ENCODE assay signal across 9 mouse cellular contexts in the genomic region with DNA sequence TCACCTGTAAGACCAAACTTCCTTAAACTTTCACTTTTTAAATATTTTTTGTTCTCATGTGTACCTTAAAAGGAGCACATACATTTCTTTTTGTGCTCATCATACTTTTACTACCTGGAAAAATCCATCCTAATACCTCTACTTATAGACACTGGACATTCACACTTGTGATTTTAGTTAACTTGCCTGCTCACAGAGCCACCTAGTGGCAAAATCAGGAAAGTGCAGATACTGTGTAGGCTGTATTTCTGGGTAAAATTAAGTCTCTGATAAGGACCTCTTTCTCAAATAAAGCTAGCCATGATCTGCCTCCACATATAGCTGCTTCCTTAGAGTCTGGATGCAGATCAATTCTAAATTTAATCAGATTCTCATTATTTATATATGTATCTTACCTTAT.
A peak's percentile ranks its signal among the peaks of the same experiment; 100 is the strongest.
DNase-seq lines count a peak whose midpoint lies in the region; ATAC-seq and TF ChIP-seq lines count a peak whose summit lies in the region.
"Had no signal": no experiment of that assay in that cellular context is flagged by ENCODE, and none has a peak within 500 bp of the region (broad histone marks: within the 10 kb centered on the region; RNA-seq: fewer than 3 reads in every experiment).

No protein-coding gene starts in this region.

- H3K4me2 ChIP-seq in hindbrain, embryonic 16.5 days (ENCODE audit: low read length): no peak overlapping the region
- H3K4me2 ChIP-seq: embryonic facial prominence, embryonic 12.5 days had no signal

- no peaks in the 10 kb centered on the region for H3K36me3 ChIP-seq in hindbrain, embryonic 10.5 days
- H3K36me3 ChIP-seq in hindbrain, embryonic 16.5 days (ENCODE audit: control insufficient read depth, insufficient read depth, low read length): no peaks in the 10 kb centered on the region
- H3K36me3 ChIP-seq in testis, adult 2 months (ENCODE audit: control insufficient read depth, insufficient read depth, low read length): no peaks in the 10 kb centered on the region
- H3K36me3 ChIP-seq: embryonic facial prominence, embryonic 12.5 days had no signal

- no peak overlapping the region for H3K27ac ChIP-seq in hindbrain, embryonic 10.5 days
- no peak overlapping the region for H3K27ac ChIP-seq in hindbrain, embryonic 16.5 days (ENCODE audit: low read depth, low read length)
- no peak overlapping the region for H3K27ac ChIP-seq in testis, adult 2 months (ENCODE audit: control insufficient read depth, insufficient read depth, low read depth, low read length)
- H3K27ac ChIP-seq in cortical plate, adult 2 months (ENCODE audit: insufficient read depth, low read length): no peak overlapping the region
- H3K27ac ChIP-seq: embryonic facial prominence, embryonic 12.5 days had no signal

- no peak for TF ChIP-seq POLR2A in testis, adult 2 months (IDR thresholded peaks at IDR 0.05; ENCODE audit: control insufficient read depth, low read depth, low read length)
- no peak for TF ChIP-seq POLR2A in cortical plate, adult 2 months (IDR thresholded peaks at IDR 0.05; ENCODE audit: extremely low read depth, insufficient read depth, low read length)

- no peaks in the 10 kb centered on the region for H3K27me3 ChIP-seq in hindbrain, embryonic 10.5 days (ENCODE audit: insufficient read depth, poor library complexity, severe bottlenecking)
- H3K27me3 ChIP-seq in hindbrain, embryonic 16.5 days (replicated peaks; ENCODE audit: control insufficient read depth, insufficient read depth, low read length): no peaks in the 10 kb centered on the region
- no peaks in the 10 kb centered on the region for H3K27me3 ChIP-seq in testis, adult 2 months (ENCODE audit: control insufficient read depth, insufficient read depth, low read length)
- H3K27me3 ChIP-seq: embryonic facial prominence, embryonic 12.5 days had no signal

- DNase-seq in hindbrain, embryonic 10.5 days (ENCODE audit: low spot score): peak; percentile 20
- no peak for DNase-seq in testis, postnatal 14 days (ENCODE audit: low spot score)
- DNase-seq in spleen, adult 12 weeks (ENCODE audit: low spot score): no peak
- no peak for DNase-seq in Muller cell, postnatal 12 days (ENCODE audit: inconsistent ontology term)

- no peaks in the 10 kb centered on the region for H3K4me1 ChIP-seq in hindbrain, embryonic 10.5 days (replicated peaks)
- H3K4me1 ChIP-seq in hindbrain, embryonic 16.5 days (ENCODE audit: control insufficient read depth, insufficient read depth, low read depth, low read length): no peaks in the 10 kb centered on the region
- H3K4me1 ChIP-seq in testis, adult 2 months (ENCODE audit: control insufficient read depth, insufficient read depth, low read length): no peaks in the 10 kb centered on the region
- H3K4me1 ChIP-seq in cortical plate, adult 2 months (ENCODE audit: control insufficient read depth, insufficient read depth, low read length): peaks cover 2% of the 10 kb centered on the region; the same call in 1 of the 2 replicates
- H3K4me1 ChIP-seq: embryonic facial prominence, embryonic 12.5 days had no signal

- ATAC-seq in hindbrain, embryonic 16.5 days: no peak
- ATAC-seq in megakaryocyte, adult 5-6 weeks (ENCODE audit: poor library complexity, severe bottlenecking): peak; percentile 68; the same call in 1 of the 2 replicates

- TF ChIP-seq CTCF in testis, adult 2 months (IDR thresholded peaks at IDR 0.05; ENCODE audit: control insufficient read depth, insufficient read depth, insufficient replicate concordance, low read depth, low read length): peak; percentile 36; the same call in 1 of the 2 replicates
- peak; percentile 36; the same call in 1 of the 2 replicates for TF ChIP-seq CTCF in cortical plate, adult 2 months (IDR thresholded peaks at IDR 0.05; ENCODE audit: extremely low read depth, insufficient read depth, low read length)

- H3K4me3 ChIP-seq in hindbrain, embryonic 10.5 days: no peak overlapping the region
- H3K4me3 ChIP-seq in hindbrain, embryonic 16.5 days (ENCODE audit: low read length): no peak overlapping the region
- H3K4me3 ChIP-seq in testis, adult 2 months (ENCODE audit: control insufficient read depth, low read depth, low read length): no peak overlapping the region
- H3K4me3 ChIP-seq in cortical plate, adult 2 months (ENCODE audit: insufficient read depth, low read length): no peak overlapping the region
- H3K4me3 ChIP-seq: embryonic facial prominence, embryonic 12.5 days had no signal

- H3K9ac ChIP-seq in hindbrain, embryonic 16.5 days (ENCODE audit: low read depth, low read length): no peak overlapping the region
- H3K9ac ChIP-seq: embryonic facial prominence, embryonic 12.5 days had no signal

- H3K9me3 ChIP-seq in hindbrain, embryonic 10.5 days: no peaks in the 10 kb centered on the region
- no peaks in the 10 kb centered on the region for H3K9me3 ChIP-seq in hindbrain, embryonic 16.5 days (ENCODE audit: control insufficient read depth, low read length)
- H3K9me3 ChIP-seq: embryonic facial prominence, embryonic 12.5 days had no signal
